Mouse (Mus musculus) neural tube, embryonic 13.5 days (tissue): ENCODE data around the gene Nodal. TPM values are rescaled to one million over a fixed set of nuclear protein-coding genes. Genes with fewer than 3 reads are reported as not detected.

Experiments used
- ATAC-seq: fragments of 200-750 bp; cut with Nextera tagmentation; 2 replicates; pipeline ENCODE4 v1.8.0; 2017; ENCODE audit warnings: low read depth, mild to moderate bottlenecking, moderate TSS enrichment, moderate library complexity
- H3K27ac ChIP-seq: fragments of 300-500 bp; sonication (generic); replicated peaks from 2 replicates; pipeline ENCODE4 v1.5.1; 2015; ENCODE audit warnings: moderate library complexity, mild to moderate bottlenecking, inconsistent platforms
- H3K27me3 ChIP-seq: fragments of 300-500 bp; sonication (generic); 2 replicates; pipeline ENCODE4 v1.6.1; 2015; ENCODE audit warnings: mild to moderate bottlenecking, inconsistent platforms
- H3K36me3 ChIP-seq: fragments of 300-500 bp; sonication (generic); 2 replicates; pipeline ENCODE4 v1.6.1; 2015; ENCODE audit warnings: mild to moderate bottlenecking, inconsistent platforms
- H3K4me1 ChIP-seq: fragments of 300-500 bp; sonication (generic); replicated peaks from 2 replicates; pipeline ENCODE4 v1.6.1; 2015; ENCODE audit warnings: inconsistent platforms
- H3K4me2 ChIP-seq: fragments of 300-500 bp; sonication (generic); 2 replicates; pipeline ENCODE4 v1.6.1; 2015; ENCODE audit warnings: inconsistent platforms, mild to moderate bottlenecking, moderate library complexity
- H3K4me3 ChIP-seq: fragments of 300-500 bp; sonication (generic); 2 replicates; pipeline ENCODE4 v1.5.1; 2015; ENCODE audit warnings: mild to moderate bottlenecking, inconsistent platforms
- H3K9ac ChIP-seq: fragments of 300-500 bp; sonication (generic); 2 replicates; pipeline ENCODE4 v1.6.1; 2015; ENCODE audit warnings: moderate library complexity, mild to moderate bottlenecking, inconsistent platforms
- H3K9me3 ChIP-seq: fragments of 300-500 bp; sonication (generic); 2 replicates; pipeline ENCODE4 v1.6.1; 2016; ENCODE audit warnings: inconsistent platforms
- WGBS: fragments of 180-500 bp; shearing (Covaris S2); methylation state at CpG from one replicate; pipeline ENCODE4 v1.1.7; 2015; 5-methylcytosine and 5-hydroxymethylcytosine counted together
- polyA plus RNA-seq: library from polyadenylated mRNA; unstranded; fragments of >200 nt; fragmentation: Nextera tagmentation; extraction: Ambion mirVana; gene quantifications from 2 replicates; pipeline ENCODE4 v1.2.1, GENCODE M21; 2015

Nodal gene
- polyA plus RNA-seq, 1 experiment from 2014 or later, result not detected

DNA sequence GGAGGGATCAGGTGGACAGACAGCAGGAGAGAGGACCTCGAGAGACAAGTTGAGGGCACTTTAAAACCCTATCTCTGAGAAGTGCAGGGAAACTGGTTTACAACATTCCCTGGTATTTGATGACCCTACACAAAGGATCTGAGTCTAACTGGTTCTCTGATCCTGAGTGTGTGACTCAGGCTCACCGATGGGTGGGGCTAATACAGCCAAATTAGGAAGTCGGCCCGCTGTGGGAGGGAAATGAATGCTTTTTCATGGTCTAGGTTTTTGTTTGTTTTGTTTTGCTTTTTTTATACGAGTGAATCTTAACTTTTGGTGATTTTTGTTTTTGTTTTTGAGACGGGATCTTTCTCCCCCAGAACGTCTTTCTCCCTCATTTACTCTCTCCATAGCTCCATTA, 51.1 kb downstream of the Nodal start:
- H3K27ac ChIP-seq, result no peak overlapping the region
- H3K9me3 ChIP-seq, result no peaks in the 10 kb centered on the region
- no peak for ATAC-seq
- no peaks in the 10 kb centered on the region for H3K27me3 ChIP-seq
- H3K4me3 ChIP-seq, result no peak overlapping the region
- H3K36me3 ChIP-seq, result no peaks in the 10 kb centered on the region
- no peak overlapping the region for H3K4me2 ChIP-seq
- WGBS, result 54% methylated on average over 7 of the region's 7 CpGs
- H3K9ac ChIP-seq, result no peak overlapping the region
- no peaks in the 10 kb centered on the region for H3K4me1 ChIP-seq

DNA sequence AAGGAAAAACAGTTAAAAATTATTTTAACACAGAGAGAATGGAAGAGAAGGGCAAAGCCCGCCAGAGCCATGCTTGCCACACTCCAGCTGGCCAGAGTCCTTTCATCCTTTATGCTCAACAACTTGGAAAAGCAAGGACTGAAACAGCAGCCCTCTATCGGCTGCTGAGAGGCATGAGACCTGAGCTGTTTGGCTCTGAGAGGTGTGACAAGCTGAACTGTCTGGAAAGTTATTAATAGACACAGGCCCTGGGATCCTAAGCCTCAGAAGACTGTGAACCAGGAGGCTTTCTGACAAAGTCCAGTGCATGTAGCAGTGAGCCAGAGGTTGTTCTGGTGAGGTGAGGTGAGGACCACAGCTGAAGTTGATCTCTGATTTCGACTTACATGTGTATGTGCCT, 55.9 kb downstream of the Nodal start:
- no peak overlapping the region for H3K4me2 ChIP-seq
- no peak overlapping the region for H3K4me3 ChIP-seq
- H3K9me3 ChIP-seq, result no peaks in the 10 kb centered on the region
- no peak for ATAC-seq
- H3K4me1 ChIP-seq, result peaks cover 31% of the 10 kb centered on the region
- no peaks in the 10 kb centered on the region for H3K36me3 ChIP-seq
- 75% methylated on average over 3 of the region's 3 CpGs for WGBS
- no peak overlapping the region for H3K9ac ChIP-seq
- no peak overlapping the region for H3K27ac ChIP-seq
- 0 out of 2 replicates have a peak, but pooled peaks cover 5% of the 10 kb centered on the region for H3K27me3 ChIP-seq

- Histone ChIP-seq H3K9ac (no peak overlapping the region), H3K36me3 (no peaks in the 10 kb centered on the region), H3K4me1 (peaks cover 31% of the 10 kb centered on the region), H3K4me3 (peak overlapping the region; percentile 82), H3K27me3 (0 out of 2 replicates have a peak, but pooled peaks cover 5% of the 10 kb centered on the region), H3K9me3 (no peaks in the 10 kb centered on the region), H3K4me2 (peak overlapping the region; percentile 85), H3K27ac (no peak overlapping the region)
- no peak for ATAC-seq
- WGBS, result 80% methylated on average over 1 of the region's 1 CpGs
Observed at GRCm38 (mm10) chr10:61474344-61474743, 56.6 kb downstream of the Nodal start.

Other genes starting within 250 kb of the Nodal start
- gene Tbata, start 246.0 kb upstream of the Nodal start, polyA plus RNA-seq, result 0.14 TPM in 1 of 2 replicates, not detected in the other
- 0.36 and 0.60 TPM in 2 replicates for gene Adamts14, start 144.5 kb upstream of the Nodal start, polyA plus RNA-seq
- gene Prf1, start 120.1 kb upstream of the Nodal start, polyA plus RNA-seq, result not detected in 2 replicates
- 30.6 and 31.5 TPM in 2 replicates for gene Pald1, start 34.4 kb upstream of the Nodal start, polyA plus RNA-seq
- gene Eif4ebp2, start 34.7 kb downstream of the Nodal start, polyA plus RNA-seq, result 50.3 and 61.8 TPM in 2 replicates
- gene Lrrc20, start 57.8 kb downstream of the Nodal start, polyA plus RNA-seq, result 14.9 and 15.0 TPM in 2 replicates
- 0.17 and 0.25 TPM in 2 replicates for gene Npffr1, start 177.5 kb downstream of the Nodal start, polyA plus RNA-seq
- gene Ppa1, start 230.6 kb downstream of the Nodal start, polyA plus RNA-seq, result 212 and 224 TPM in 2 replicates